Mouse (Mus musculus) CH12.LX (cell line): ENCODE measurements around the gene Slc16a2. TPM values are rescaled to one million over a fixed set of nuclear protein-coding genes. Genes with fewer than 3 reads are reported as not detected.

Experiments used
- DNase-seq: peaks from one replicate; pipeline ENCODE4 v3.0.0-alpha.2; 2013; ENCODE audit errors: extremely low read depth
- H3K27ac ChIP-seq: 2 replicates; pipeline ENCODE4 v1.5.1; 2012; ENCODE audit warnings: low read depth, mild to moderate bottlenecking, control low read depth, moderate library complexity; ENCODE audit not compliant: insufficient read depth
- H3K27me3 ChIP-seq: replicated peaks from 2 replicates; pipeline ENCODE3; 2012; ENCODE audit warnings: inconsistent platforms
- H3K36me3 ChIP-seq, 2 experiments: replicated peaks in 1 of 2; 2 replicates each; pipeline versions ENCODE3 to v1.6.1; 2012; ENCODE audit warnings: inconsistent platforms in 1 of 2, low read length in 1 of 2, mild to moderate bottlenecking in 1 of 2, mixed read lengths in 1 of 2, moderate library complexity in 1 of 2; ENCODE audit not compliant: control insufficient read depth in 1 of 2, insufficient read depth in 1 of 2
- H3K4me1 ChIP-seq, 2 experiments: 2 replicates each; pipeline ENCODE4 v1.6.1; 2012; ENCODE audit warnings: inconsistent platforms in 1 of 2, moderate library complexity in 1 of 2; ENCODE audit not compliant: insufficient read depth in 2 of 2, control insufficient read depth in 1 of 2
- H3K4me2 ChIP-seq: 2 replicates; pipeline ENCODE4 v1.6.1; 2012; ENCODE audit warnings: low read depth, mild to moderate bottlenecking, control low read depth; ENCODE audit not compliant: poor library complexity, insufficient read depth, severe bottlenecking
- H3K4me3 ChIP-seq, 3 experiments: fragments of 150-350 bp in 1 of 3; sonication (generic) in 1 of 3; replicated peaks in 1 of 3; 2 replicates each; pipeline versions ENCODE3 to v1.5.1; 2011 to 2012; ENCODE audit warnings: low read depth in 2 of 3, low read length in 2 of 3, mild to moderate bottlenecking in 2 of 3, moderate library complexity in 2 of 3, control low read depth in 1 of 3, improper control_type of control experiment in 1 of 3, inconsistent platforms in 1 of 3, mixed read lengths in 1 of 3; ENCODE audit not compliant: poor library complexity in 1 of 3
- H3K79me2 ChIP-seq: replicated peaks from 2 replicates; pipeline ENCODE4 v1.6.1; 2012; ENCODE audit warnings: mild to moderate bottlenecking, moderate library complexity; ENCODE audit not compliant: control insufficient read depth, poor library complexity, insufficient read depth, severe bottlenecking; ENCODE audit errors: extremely low read depth
- H3K9ac ChIP-seq: 2 replicates; pipeline ENCODE4 v1.6.1; 2012; ENCODE audit warnings: low read depth, mild to moderate bottlenecking, control low read depth, moderate library complexity; ENCODE audit not compliant: insufficient read depth
- H3K9me3 ChIP-seq: replicated peaks from 2 replicates; pipeline ENCODE3; 2012; ENCODE audit warnings: low read length, inconsistent platforms, mixed read lengths
- CHD2 ChIP-seq: IDR thresholded peaks from 2 replicates; pipeline ENCODE4 v1.6.1; 2011; ENCODE audit warnings: low read length, improper control_type of control experiment
- ELF1 ChIP-seq: IDR thresholded peaks from 2 replicates; pipeline ENCODE4 v1.6.1; 2014; ENCODE audit warnings: low read depth, mild to moderate bottlenecking, inconsistent platforms, low read length, improper control_type of control experiment
- EP300 ChIP-seq: IDR thresholded peaks from 2 replicates; pipeline ENCODE4 v1.6.1; 2011; ENCODE audit warnings: low read length, improper control_type of control experiment
- ETS1 ChIP-seq: conservative IDR thresholded peaks from 2 replicates; pipeline ENCODE4 v1.6.1; 2012; ENCODE audit warnings: low read depth, mild to moderate bottlenecking, inconsistent platforms, low read length, improper control_type of control experiment, moderate library complexity
- JUN ChIP-seq: IDR thresholded peaks from 2 replicates; pipeline ENCODE4 v1.6.1; 2011; ENCODE audit warnings: low read depth, mild to moderate bottlenecking, low read length, improper control_type of control experiment, moderate library complexity; ENCODE audit not compliant: insufficient read depth
- JUND ChIP-seq: conservative IDR thresholded peaks from 2 replicates; pipeline ENCODE4 v1.6.1; 2011; ENCODE audit warnings: low read depth, low read length, improper control_type of control experiment
- KAT2A ChIP-seq: IDR thresholded peaks from 2 replicates; pipeline ENCODE4 v1.6.1; 2012; ENCODE audit warnings: low read length, improper control_type of control experiment, inconsistent platforms; ENCODE audit not compliant: insufficient replicate concordance
- MAFK ChIP-seq: IDR thresholded peaks from 2 replicates; pipeline ENCODE4 v1.6.1; 2011; ENCODE audit warnings: low read length, improper control_type of control experiment; ENCODE audit not compliant: insufficient replicate concordance
- MYC ChIP-seq: IDR thresholded peaks from 2 replicates; pipeline ENCODE4 v1.6.1; 2011; ENCODE audit warnings: low read depth, mild to moderate bottlenecking, improper control_type of control experiment, low read length
- NRF1 ChIP-seq: IDR thresholded peaks from 2 replicates; pipeline ENCODE4 v1.6.1; 2014; ENCODE audit warnings: low read depth, mild to moderate bottlenecking, inconsistent platforms, low read length, improper control_type of control experiment, moderate library complexity
- POLR2A ChIP-seq: IDR thresholded peaks from 2 replicates; pipeline ENCODE4 v1.6.1; 2011; ENCODE audit warnings: low read depth, mild to moderate bottlenecking, improper control_type of control experiment, low read length
- SMC3 ChIP-seq: IDR thresholded peaks from 2 replicates; pipeline ENCODE4 v1.6.1; 2011; ENCODE audit warnings: low read depth, low read length, improper control_type of control experiment
- TBP ChIP-seq: conservative IDR thresholded peaks from 2 replicates; pipeline ENCODE4 v1.6.1; 2011; ENCODE audit warnings: low read depth, low read length, improper control_type of control experiment
- TCF12 ChIP-seq: IDR thresholded peaks from 2 replicates; pipeline ENCODE4 v1.6.1; 2014; ENCODE audit warnings: low read depth, mild to moderate bottlenecking, inconsistent platforms, low read length, improper control_type of control experiment
- USF2 ChIP-seq: conservative IDR thresholded peaks from 2 replicates; pipeline ENCODE4 v1.6.1; 2011; ENCODE audit warnings: low read depth, low read length, improper control_type of control experiment
- ZMIZ1 ChIP-seq: IDR thresholded peaks from 2 replicates; pipeline ENCODE4 v1.6.1; 2012; ENCODE audit warnings: low read depth, mild to moderate bottlenecking, inconsistent platforms, low read length, improper control_type of control experiment
- dilution Hi-C: fragments of 300-500 bp; cut with MboI; formaldehyde crosslinking; loops from 2 replicates; pipeline ENCODE4 v1.14.3; 2020; ENCODE audit warnings: low sequenced_read_pairs; ENCODE audit not compliant: extremely low pct_unique_long_range_greater_than_20kb, extremely low pct_ligation_motif_present
- in situ Hi-C: fragments of 300-500 bp; cut with MboI; formaldehyde crosslinking; loops from 3 replicates; pipeline ENCODE4 v1.14.3; 2019; ENCODE audit warnings: low sequenced_read_pairs, low pct_ligation_motif_present, low pct_unique_long_range_greater_than_20kb, mixed read lengths
- polyA plus RNA-seq: library from polyadenylated mRNA; unstranded; fragments of >175 nt; gene quantifications from 2 replicates; pipeline ENCODE4 v1.2.1, GENCODE M21; 2012; ENCODE audit warnings: low read depth; ENCODE audit not compliant: insufficient read length
- total RNA-seq, 2 experiments: library from RNA; depleted of rRNA; stranded (reverse); fragments of 300-350 nt in 1 of 2; fragments of >200 nt in 1 of 2; gene quantifications; 2 replicates each; pipeline ENCODE4 v1.2.3; 2012 to 2014

Gene Slc16a2
- total and polyA plus RNA-seq, 3 experiments: 0.32 to 2.2 (median 0.42) TPM

- dilution Hi-C loops (no loop called here), in situ Hi-C loops (no loop called here)
- H3K9me3 ChIP-seq: no peaks in the 10 kb centered on the region
- no peak overlapping the region for H3K27ac ChIP-seq
- no peaks in the 10 kb centered on the region for H3K27me3 ChIP-seq
- no peaks in the 10 kb centered on the region for H3K79me2 ChIP-seq
- H3K9ac ChIP-seq: no peak overlapping the region
- H3K4me3 ChIP-seq: no peak overlapping the region
- no peak for DNase-seq
- H3K4me1 ChIP-seq: no peaks in the 10 kb centered on the region
- no peaks in the 10 kb centered on the region for H3K36me3 ChIP-seq
- no peak overlapping the region for H3K4me2 ChIP-seq
- TF ChIP-seq CHD2 (no peak), KAT2A (no peak), MAFK (no peak), NRF1 (no peak), TBP (no peak)
Measured at GRCm38 (mm10) chrX:103791329-103791728, 30.5 kb downstream of the Slc16a2 start.

GRCm38 (mm10) chrX:103785681-103786080 lies 36.1 kb downstream of the Slc16a2 start:
- dilution Hi-C loops: no loop called here
- Histone ChIP-seq H3K27me3 (no peaks in the 10 kb centered on the region), H3K9me3 (no peaks in the 10 kb centered on the region), H3K27ac (no peak overlapping the region), H3K4me3 (no peak overlapping the region), H3K36me3 (no peaks in the 10 kb centered on the region), H3K4me2 (no peak overlapping the region), H3K9ac (no peak overlapping the region), H3K79me2 (no peaks in the 10 kb centered on the region), H3K4me1 (no peaks in the 10 kb centered on the region)
- DNase-seq: no peak
- TF ChIP-seq JUN: no peak
- TF ChIP-seq ZMIZ1: no peak
- no peak for TF ChIP-seq ELF1
- TF ChIP-seq JUND: no peak
- no peak for TF ChIP-seq EP300
- no peak for TF ChIP-seq MYC
- TF ChIP-seq ETS1: no peak
- TF ChIP-seq SMC3: no peak
- in situ Hi-C loops: no loop called here

DNA sequence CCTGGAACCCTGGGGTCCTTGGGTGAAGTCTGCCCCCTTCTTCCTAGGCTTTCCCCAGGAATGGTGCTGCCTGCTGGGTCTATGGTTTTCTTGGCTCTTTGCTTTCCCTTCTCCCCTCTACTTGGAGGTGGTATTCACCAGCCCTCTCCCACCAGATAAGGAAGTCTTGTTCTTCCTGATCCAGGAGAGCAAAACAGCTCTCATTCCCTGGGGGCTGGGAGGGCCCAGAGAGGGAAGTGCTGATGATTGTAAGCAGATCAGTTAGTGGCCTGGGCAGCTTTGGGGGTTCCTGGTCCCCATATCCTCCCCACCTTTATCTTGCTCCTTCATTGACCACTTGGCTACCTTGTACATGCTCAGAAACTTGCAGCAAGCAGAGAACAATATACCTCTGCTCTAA lies 45.4 kb downstream of the Slc16a2 start:
- Histone ChIP-seq H3K9ac (no peak overlapping the region), H3K79me2 (no peaks in the 10 kb centered on the region), H3K9me3 (no peaks in the 10 kb centered on the region), H3K4me3 (no peak overlapping the region), H3K36me3 (no peaks in the 10 kb centered on the region), H3K27ac (no peak overlapping the region), H3K4me2 (no peak overlapping the region), H3K27me3 (no peaks in the 10 kb centered on the region), H3K4me1 (no peaks in the 10 kb centered on the region)
- dilution Hi-C loops: no loop called here
- TF ChIP-seq ZMIZ1: no peak
- no peak for TF ChIP-seq USF2
- no peak for TF ChIP-seq TCF12
- TF ChIP-seq POLR2A: no peak
- no peak for TF ChIP-seq EP300
- in situ Hi-C loops: no loop called here
- DNase-seq: no peak
